8 mouse cellular contexts compared by ENCODE assay signal in the genomic region with DNA sequence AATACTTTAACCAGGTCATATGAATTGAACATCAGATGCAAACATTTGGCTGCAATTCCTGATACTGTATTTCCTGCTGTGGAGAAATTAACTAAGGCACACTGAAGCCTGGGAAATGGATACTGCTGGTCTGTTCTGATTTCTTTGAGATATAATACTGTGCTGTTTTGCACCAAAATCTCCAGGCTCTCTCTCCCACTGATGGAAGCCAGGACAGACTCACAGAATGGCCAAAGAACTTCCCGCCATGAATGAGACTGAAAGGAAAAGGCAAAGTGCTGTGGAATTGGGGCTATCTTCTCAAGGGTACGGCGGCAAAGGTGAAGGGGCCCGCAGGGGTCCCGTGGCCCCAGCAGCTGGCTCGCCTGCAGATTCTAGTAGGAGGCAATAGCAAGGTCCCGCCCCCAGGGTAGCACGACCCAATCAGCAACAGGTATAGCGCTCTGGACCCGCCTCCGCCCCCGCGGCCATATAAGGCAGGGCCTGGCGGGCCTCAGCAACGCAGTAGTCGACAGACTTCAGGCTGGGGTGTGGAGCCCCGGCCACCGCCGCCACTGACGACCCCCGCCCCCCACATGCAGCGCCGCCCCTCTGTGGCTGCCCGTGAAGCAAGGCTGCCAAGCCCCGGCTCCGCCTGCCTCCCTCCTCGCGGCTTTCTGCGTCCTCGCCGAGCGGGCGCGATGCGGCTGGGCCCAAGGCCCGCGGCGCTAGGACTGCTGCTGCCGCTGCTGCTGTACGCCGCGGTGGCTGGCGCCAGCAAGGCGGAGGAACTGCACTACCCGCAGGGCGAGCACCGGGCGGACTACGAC. TPM values are rescaled to one million over a fixed set of nuclear protein-coding genes. Genes with fewer than 3 reads are reported as not detected.
DNase-seq lines count a peak whose midpoint lies in the region; ATAC-seq and TF ChIP-seq lines count a peak whose summit lies in the region.

A gene (plus strand): TSS at position 474 of the 809 bp plus-strand sequence.

- H3K4me2 ChIP-seq in forebrain, embryonic 16.5 days (ENCODE audit: low read length), result peak within 1 kb of the TSS; percentile 84
- H3K4me2 ChIP-seq in lung, embryonic 14.5 days, result peak within 1 kb of the TSS; percentile 78

- no peaks in the 10 kb centered on the region for H3K27me3 ChIP-seq in G1E (ENCODE audit: insufficient read depth, low read length)
- no peaks in the 10 kb centered on the region for H3K27me3 ChIP-seq in forebrain, embryonic 16.5 days (replicated peaks; ENCODE audit: control insufficient read depth, insufficient read depth, low read length)
- no peaks in the 10 kb centered on the region for H3K27me3 ChIP-seq in lung, embryonic 14.5 days (ENCODE audit: insufficient read depth, low read length)
- H3K27me3 ChIP-seq in thymus, adult 2 months (ENCODE audit: control insufficient read depth, insufficient read depth, low read length), result no peaks in the 10 kb centered on the region

- peak; percentile 97 for TF ChIP-seq POLR2A in olfactory bulb, adult 2 months (IDR thresholded peaks at IDR 0.05; ENCODE audit: insufficient read depth, low read depth, low read length)
- peak; percentile 93 for TF ChIP-seq POLR2A in thymus, adult 2 months (IDR thresholded peaks at IDR 0.05; ENCODE audit: control insufficient read depth, extremely low read depth, insufficient read depth, low read length, poor library complexity)

- TF ChIP-seq CTCF in G1E (IDR thresholded peaks at IDR 0.05; ENCODE audit: low read depth, low read length), result no peak
- TF ChIP-seq CTCF in layer of hippocampus, adult 2 months (conservative IDR thresholded peaks at IDR 0.05), result peak; percentile 61
- no peak for TF ChIP-seq CTCF in lung, embryonic 14.5 days (IDR thresholded peaks at IDR 0.05; ENCODE audit: low read depth)
- no peak for TF ChIP-seq CTCF in olfactory bulb, adult 2 months (IDR thresholded peaks at IDR 0.05; ENCODE audit: insufficient read depth, low read depth, low read length)
- TF ChIP-seq CTCF in thymus, adult 2 months (IDR thresholded peaks at IDR 0.05; ENCODE audit: borderline replicate concordance, control insufficient read depth, extremely low read depth, insufficient read depth, low read length, poor library complexity), result no peak

- H3K4me1 ChIP-seq in G1E (ENCODE audit: insufficient read depth, low read depth, low read length), result peaks cover 15% of the 10 kb centered on the region
- peaks cover 13% of the 10 kb centered on the region for H3K4me1 ChIP-seq in forebrain, embryonic 16.5 days (replicated peaks; ENCODE audit: control insufficient read depth, insufficient read depth, low read length)
- peaks cover 10% of the 10 kb centered on the region; the same call in 1 of the 2 replicates for H3K4me1 ChIP-seq in lung, embryonic 14.5 days (ENCODE audit: insufficient read depth)
- H3K4me1 ChIP-seq in olfactory bulb, adult 2 months (ENCODE audit: control insufficient read depth, insufficient read depth, low read length), result peaks cover 3% of the 10 kb centered on the region; the same call in 1 of the 2 replicates
- no peaks in the 10 kb centered on the region; the same call in 1 of the 2 replicates for H3K4me1 ChIP-seq in thymus, adult 2 months (replicated peaks; ENCODE audit: control insufficient read depth, insufficient read depth, low read length)

- peak within 1 kb of the TSS; percentile 100 for H3K9ac ChIP-seq in forebrain, embryonic 16.5 days (replicated peaks; ENCODE audit: low read depth, low read length)
- peak within 1 kb of the TSS; percentile 95 for H3K9ac ChIP-seq in lung, embryonic 14.5 days

- 0% methylated on average over 48 of the region's 49 CpGs for WGBS in forebrain, embryonic 16.5 days
- WGBS in lung, embryonic 14.5 days, result 1% methylated on average over 49 of the region's 49 CpGs
- under 1% methylated on average over 49 of the region's 49 CpGs for WGBS in olfactory bulb, adult 2 months
- WGBS in thymus, adult 2 months, result under 1% methylated on average over 49 of the region's 49 CpGs

- peak within 1 kb of the TSS; percentile 97 for H3K27ac ChIP-seq in forebrain, embryonic 16.5 days (ENCODE audit: low read length)
- H3K27ac ChIP-seq in layer of hippocampus, adult 2 months, result peak within 1 kb of the TSS; percentile 96
- peak within 1 kb of the TSS; percentile 97 for H3K27ac ChIP-seq in lung, embryonic 14.5 days (ENCODE audit: low read depth)
- H3K27ac ChIP-seq in olfactory bulb, adult 2 months (ENCODE audit: insufficient read depth, low read depth, low read length), result peak within 1 kb of the TSS; percentile 85
- no peak within 1 kb of the TSS for H3K27ac ChIP-seq in thymus, adult 2 months (ENCODE audit: control insufficient read depth, insufficient read depth, low read length)

- H3K9me3 ChIP-seq in G1E (replicated peaks), result no peaks in the 10 kb centered on the region
- 0 out of 2 replicates have a peak, but pooled peaks cover 2% of the 10 kb centered on the region for H3K9me3 ChIP-seq in forebrain, embryonic 16.5 days (ENCODE audit: control insufficient read depth, low read length)
- H3K9me3 ChIP-seq in lung, embryonic 14.5 days (ENCODE audit: low read depth, low read length), result no peaks in the 10 kb centered on the region

- peak within 1 kb of the TSS; percentile 85 for H3K4me3 ChIP-seq in G1E (ENCODE audit: low read depth, low read length)
- H3K4me3 ChIP-seq in forebrain, embryonic 16.5 days (replicated peaks; ENCODE audit: low read length), result peak within 1 kb of the TSS; percentile 92
- H3K4me3 ChIP-seq in layer of hippocampus, adult 2 months, result peak within 1 kb of the TSS; percentile 74
- peak within 1 kb of the TSS; percentile 74 for H3K4me3 ChIP-seq in lung, embryonic 14.5 days (ENCODE audit: low read depth, low read length)
- H3K4me3 ChIP-seq in olfactory bulb, adult 2 months (ENCODE audit: insufficient read depth, low read depth, low read length), result peak within 1 kb of the TSS; percentile 79
- peak within 1 kb of the TSS; percentile 55 for H3K4me3 ChIP-seq in thymus, adult 2 months (ENCODE audit: control insufficient read depth, insufficient read depth, low read length)

- H3K36me3 ChIP-seq in G1E (replicated peaks), result peaks cover 6% of the 10 kb centered on the region
- peaks cover 15% of the 10 kb centered on the region for H3K36me3 ChIP-seq in forebrain, embryonic 16.5 days (ENCODE audit: control insufficient read depth, insufficient read depth)
- peaks cover 21% of the 10 kb centered on the region for H3K36me3 ChIP-seq in lung, embryonic 14.5 days (ENCODE audit: insufficient read depth)
- H3K36me3 ChIP-seq in thymus, adult 2 months (ENCODE audit: control insufficient read depth, insufficient read depth, low read length), result no peaks in the 10 kb centered on the region

- peak; percentile 100 for ATAC-seq in G1E (ENCODE audit: extremely low read depth, insufficient number of reproducible peaks, low FRiP score, poor library complexity, severe bottlenecking)
- ATAC-seq in forebrain, embryonic 16.5 days, result peak; percentile 99
- peak; percentile 100 for ATAC-seq in lung, embryonic 14.5 days (ENCODE audit: insufficient read depth)

- intact Hi-C loops in heart, postnatal 36 days (cut with DNase I), result loop anchor here (5.0 kb wide), 1 partner anchor 104 kb away; a partner anchor contains a TSS

- peak; percentile 91 for DNase-seq in G1E (ENCODE audit: low spot score)
- peak; percentile 94 to 96 for DNase-seq in cerebellum, adult 18-20 months
- peak; percentile 96 to 97 for DNase-seq in heart, postnatal 36 days
- DNase-seq in layer of hippocampus, adult 2 months (ENCODE audit: low spot score in 2 of 2), result peak; percentile 93 to 94
- peak; percentile 97 for DNase-seq in lung, embryonic 14.5 days
- peak; percentile 99 for DNase-seq in thymus, adult 2 months

RNA-seq across cellular contexts. Expression of the gene that starts here (rescaled TPM):
- total RNA-seq in G1E (2014; fragmentation: Nextera tagmentation) (20.9 and 23.3 TPM in 2 replicates), G1E (2017) (22.8 and 23.3 TPM in 2 replicates)
- 12.8 and 22.7 TPM in 2 replicates for polyA plus RNA-seq in G1E (2012)
- 268 and 301 TPM in 2 replicates for polyA plus RNA-seq in forebrain, embryonic 16.5 days (2015; fragmentation: Nextera tagmentation; extraction: Ambion mirVana)
- 10 to 100 TPM; 26.7 to 29.1 TPM for total RNA-seq in heart, postnatal 36 days (2021)
- total RNA-seq in layer of hippocampus, adult 2 months (2021), result 10 to 100 TPM; 91.8 to 92.3 TPM
- polyA plus RNA-seq in lung, embryonic 14.5 days (2014; fragmentation: Nextera tagmentation; extraction: Ambion mirVana), result 271 and 275 TPM in 2 replicates
- polyA plus RNA-seq in olfactory bulb, adult 2 months (2012; ENCODE audit: insufficient read depth, insufficient read length, low replicate concordance, missing spikeins), result not detected in 2 replicates
- polyA plus RNA-seq in thymus, adult 2 months (2012; rRNA removed), result 47.3 and 53.5 TPM in 2 replicates
